Mouse (Mus musculus): Measurements from ENCODE around the gene Zfp383. TPM values are rescaled to one million over a fixed set of nuclear protein-coding genes. Genes with fewer than 3 reads are reported as not detected.

The Zfp383 gene
- polyA plus RNA-seq, 1 experiment from 2014 or later: 3.1 TPM

Small RNAs within 50 kb of the gene (microRNA-seq; reads per million reads assigned to microRNA genes)
- not detected for gene Mir7668

Other genes starting within 250 kb of the Zfp383 start
- gene Catsperg2, start 181.2 kb upstream of the Zfp383 start, polyA plus RNA-seq (2015; fragmentation: Nextera tagmentation; extraction: Ambion mirVana): not detected in 2 replicates
- 7.6 and 8.9 TPM in 2 replicates for gene Zfp84, start 139.7 kb upstream of the Zfp383 start, polyA plus RNA-seq (2015; fragmentation: Nextera tagmentation; extraction: Ambion mirVana)
- 5.6 and 6.0 TPM in 2 replicates for gene Zfp30, start 124.2 kb upstream of the Zfp383 start, polyA plus RNA-seq (2015; fragmentation: Nextera tagmentation; extraction: Ambion mirVana)
- 10.8 and 10.9 TPM in 2 replicates for gene Zfp790, start 92.1 kb upstream of the Zfp383 start, polyA plus RNA-seq (2015; fragmentation: Nextera tagmentation; extraction: Ambion mirVana)
- gene Zfp940, start 54.6 kb upstream of the Zfp383 start, polyA plus RNA-seq (2015; fragmentation: Nextera tagmentation; extraction: Ambion mirVana): 1.7 and 2.1 TPM in 2 replicates
- 3.4 and 4.4 TPM in 2 replicates for gene Zfp420, start 48.2 kb upstream of the Zfp383 start, polyA plus RNA-seq (2015; fragmentation: Nextera tagmentation; extraction: Ambion mirVana)
- gene Zfp27, start 1.7 kb upstream of the Zfp383 start, polyA plus RNA-seq (2015; fragmentation: Nextera tagmentation; extraction: Ambion mirVana): 7.2 and 7.8 TPM in 2 replicates
- gene Zfp74, start 45.9 kb downstream of the Zfp383 start, polyA plus RNA-seq (2015; fragmentation: Nextera tagmentation; extraction: Ambion mirVana): 6.7 and 9.4 TPM in 2 replicates
- gene Zfp568, start 75.7 kb downstream of the Zfp383 start, polyA plus RNA-seq (2015; fragmentation: Nextera tagmentation; extraction: Ambion mirVana): 16.2 and 22.4 TPM in 2 replicates
- gene Zfp14, start 143.2 kb downstream of the Zfp383 start, polyA plus RNA-seq (2015; fragmentation: Nextera tagmentation; extraction: Ambion mirVana): 3.3 and 4.1 TPM in 2 replicates
- gene Zfp82, start 164.7 kb downstream of the Zfp383 start, polyA plus RNA-seq (2015; fragmentation: Nextera tagmentation; extraction: Ambion mirVana): 3.5 and 4.6 TPM in 2 replicates
- 0.59 TPM in 1 of 2 replicates, not detected in the other for gene Gm26920, start 182.2 kb downstream of the Zfp383 start, polyA plus RNA-seq (2015; fragmentation: Nextera tagmentation; extraction: Ambion mirVana)
- gene Zfp566, start 182.3 kb downstream of the Zfp383 start, polyA plus RNA-seq (2015; fragmentation: Nextera tagmentation; extraction: Ambion mirVana): 5.1 and 6.3 TPM in 2 replicates
- 72.9 and 75.3 TPM in 2 replicates for gene Zfp260, start 186.6 kb downstream of the Zfp383 start, polyA plus RNA-seq (2015; fragmentation: Nextera tagmentation; extraction: Ambion mirVana)
- 10.0 and 13.7 TPM in 2 replicates for gene Zfp382, start 213.7 kb downstream of the Zfp383 start, polyA plus RNA-seq (2015; fragmentation: Nextera tagmentation; extraction: Ambion mirVana)

Data from heart, embryonic 15.5 days (tissue).